Mouse (Mus musculus): ENCODE data around the gene Cacng8. TPM values are rescaled to one million over a fixed set of nuclear protein-coding genes. Genes with fewer than 3 reads are reported as not detected.

The Cacng8 gene
- total and polyA plus RNA-seq, 3 experiments: 5.6 to 9.2 TPM; not detected in 1

GRCm38 (mm10) chr7:3391081-3391451 is 583 bp downstream of the Cacng8 start:
- peak overlapping the region; percentile 15; the same call in 1 of the 2 replicates for H3K9ac ChIP-seq (ENCODE audit: control insufficient read depth, low read depth, low read length, poor library complexity, severe bottlenecking)
- H3K4me3 ChIP-seq (ENCODE audit: control insufficient read depth in 1 of 2, insufficient read depth in 1 of 2, low read depth in 2 of 2, low read length in 2 of 2): peak overlapping the region; percentile 60 to 83
- peaks cover 13% of the 10 kb centered on the region for H3K79me2 ChIP-seq (ENCODE audit: control insufficient read depth, insufficient read depth, low read length, poor library complexity)
- H3K4me1 ChIP-seq (ENCODE audit: control insufficient read depth in 1 of 2, insufficient read depth in 2 of 2, low read length in 2 of 2): peaks cover 0 to 18% of the 10 kb centered on the region in 2 experiments; a peak in 3 of 4 replicates
- TF ChIP-seq MAX (IDR thresholded peaks at IDR 0.05; ENCODE audit: low read length) (no peak), RAD21 (IDR thresholded peaks at IDR 0.05; ENCODE audit: low read depth, low read length) (no peak), ETS1 (IDR thresholded peaks at IDR 0.05; ENCODE audit: low read depth, low read length) (no peak), CTCF (IDR thresholded peaks at IDR 0.05 in 2 of 3, conservative IDR thresholded peaks at IDR 0.05 in 1 of 3; ENCODE audit: control insufficient read depth in 1 of 3, insufficient read depth in 1 of 3, low read depth in 2 of 3, low read length in 3 of 3, poor library complexity in 1 of 3, severe bottlenecking in 1 of 3) (no peak), GATA1 (IDR thresholded peaks at IDR 0.05; ENCODE audit: low read depth, low read length) (no peak), TCF12 (IDR thresholded peaks at IDR 0.05; ENCODE audit: low read depth, low read length) (no peak)
- H3K36me3 ChIP-seq (ENCODE audit: control insufficient read depth in 1 of 2, insufficient read depth in 2 of 2, low read length in 2 of 2): peaks cover 0 to 20% of the 10 kb centered on the region in 2 experiments; a peak in 2 of 4 replicates
- no peaks in the 10 kb centered on the region for H3K9me3 ChIP-seq (replicated peaks; ENCODE audit: insufficient read depth, low read length)
- DNase-seq (ENCODE audit: low read depth, low spot score): no peak
- no peaks in the 10 kb centered on the region for H3K27me3 ChIP-seq (ENCODE audit: control insufficient read depth in 1 of 2, insufficient read depth in 2 of 2, low read length in 2 of 2)
- H3K27ac ChIP-seq (ENCODE audit: control insufficient read depth, low read depth, low read length): no peak overlapping the region

DNA sequence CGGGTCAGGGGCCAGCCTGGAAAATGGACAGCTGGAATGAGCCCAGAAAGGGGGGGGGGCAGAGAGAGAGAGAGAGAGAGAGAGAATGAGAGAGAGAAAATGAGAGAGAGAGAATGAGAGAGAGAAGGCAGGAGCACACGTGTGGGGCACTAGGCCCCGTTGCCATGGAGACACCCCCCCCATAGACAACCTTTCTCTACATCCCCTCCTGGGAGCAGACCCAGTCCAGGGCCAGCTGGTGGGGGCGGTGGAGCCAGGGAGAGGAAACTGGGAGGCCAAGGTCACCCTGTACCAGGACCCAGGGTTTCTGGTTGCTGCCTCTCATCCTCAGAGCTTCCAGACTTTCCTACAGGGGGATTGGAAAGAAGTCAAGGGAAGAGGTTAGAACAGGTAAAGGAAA is 1.3 kb downstream of the Cacng8 start:
- peaks cover 8% of the 10 kb centered on the region for H3K79me2 ChIP-seq (ENCODE audit: control insufficient read depth, insufficient read depth, low read length, poor library complexity)
- H3K36me3 ChIP-seq (ENCODE audit: control insufficient read depth in 1 of 2, insufficient read depth in 2 of 2, low read length in 2 of 2): peaks cover 0 to 16% of the 10 kb centered on the region in 2 experiments; a peak in 2 of 4 replicates
- no peak overlapping the region for H3K27ac ChIP-seq (ENCODE audit: control insufficient read depth, low read depth, low read length)
- H3K9me3 ChIP-seq (replicated peaks; ENCODE audit: insufficient read depth, low read length): no peaks in the 10 kb centered on the region
- no peaks in the 10 kb centered on the region for H3K27me3 ChIP-seq (ENCODE audit: control insufficient read depth in 1 of 2, insufficient read depth in 2 of 2, low read length in 2 of 2)
- TF ChIP-seq ZMIZ1 (IDR thresholded peaks at IDR 0.05; ENCODE audit: low read depth, low read length): no peak
- TF ChIP-seq MYB (IDR thresholded peaks at IDR 0.05; ENCODE audit: low read depth, low read length): no peak
- no peak for TF ChIP-seq KAT2A (conservative IDR thresholded peaks at IDR 0.05; ENCODE audit: low read depth, low read length)
- no peak for TF ChIP-seq SMC3 (IDR thresholded peaks at IDR 0.05; ENCODE audit: low read depth, low read length)
- no peak for TF ChIP-seq CHD1 (IDR thresholded peaks at IDR 0.05; ENCODE audit: low read depth, low read length)
- no peak for TF ChIP-seq EP300 (IDR thresholded peaks at IDR 0.05; ENCODE audit: low read depth in 1 of 2, low read length in 2 of 2)
- no peak for TF ChIP-seq MAFK (IDR thresholded peaks at IDR 0.05; ENCODE audit: borderline replicate concordance, low read depth, low read length)
- no peak for TF ChIP-seq NELFE (IDR thresholded peaks at IDR 0.05; ENCODE audit: low read depth, low read length)
- no peak for TF ChIP-seq E2F4 (IDR thresholded peaks at IDR 0.05; ENCODE audit: borderline replicate concordance, low read depth, low read length)
- no peak for TF ChIP-seq CHD2 (IDR thresholded peaks at IDR 0.05; ENCODE audit: low read length)
- no peak for TF ChIP-seq POLR2AphosphoS2 (IDR thresholded peaks at IDR 0.05; ENCODE audit: low read length)
- no peak for TF ChIP-seq TAL1 (IDR thresholded peaks at IDR 0.05; ENCODE audit: low read length)
- TF ChIP-seq ZKSCAN1 (IDR thresholded peaks at IDR 0.05; ENCODE audit: low read depth, low read length): no peak
- TF ChIP-seq MAX (IDR thresholded peaks at IDR 0.05; ENCODE audit: low read length): no peak
- H3K9ac ChIP-seq (ENCODE audit: control insufficient read depth, low read depth, low read length, poor library complexity, severe bottlenecking): no peak overlapping the region; the same call in 1 of the 2 replicates
- peaks cover 0 to 16% of the 10 kb centered on the region in 2 experiments; a peak in 3 of 4 replicates for H3K4me1 ChIP-seq (ENCODE audit: control insufficient read depth in 1 of 2, insufficient read depth in 2 of 2, low read length in 2 of 2)
- H3K4me3 ChIP-seq (ENCODE audit: control insufficient read depth in 1 of 2, insufficient read depth in 1 of 2, low read depth in 2 of 2, low read length in 2 of 2): no peak overlapping the region
- DNase-seq (ENCODE audit: low read depth, low spot score): no peak

All from MEL (cell line).